Mouse (Mus musculus): ENCODE data around the gene Parp16. TPM values are rescaled to one million over a fixed set of nuclear protein-coding genes. Genes with fewer than 3 reads are reported as not detected.
"Not testable (repeated sequence)": the region's sequence is repeated elsewhere in the genome, so short reads cannot be mapped to it uniquely, and the experiment has no call there.

Gene Parp16
- total RNA-seq, 2 experiments from 2014 or later = 4.5 to 5.6 TPM

DNA sequence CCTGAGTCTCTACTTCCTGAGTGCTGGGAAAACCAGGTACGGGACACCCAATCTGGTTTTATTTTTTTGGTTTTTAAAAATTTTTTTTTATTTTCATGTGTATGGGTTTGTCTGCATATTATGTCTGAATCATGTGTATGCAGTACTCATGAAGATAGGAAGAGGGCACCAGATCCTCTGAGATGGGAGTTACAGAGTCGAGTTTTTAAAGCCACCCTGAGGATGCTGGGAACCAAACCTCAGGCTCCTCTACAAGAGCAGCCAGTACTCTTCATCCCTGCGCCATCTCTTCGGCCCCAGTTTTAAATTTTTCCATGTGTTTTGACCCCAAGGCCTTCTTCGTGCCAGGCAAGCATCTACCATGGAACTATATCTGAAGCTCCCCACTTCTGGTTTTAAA lies 44.6 kb downstream of the Parp16 start:
- DNase-seq (ENCODE audit: low spot score in 2 of 2) = no peak

GRCm38 (mm10) chr9:65240587-65240986 lies 45.4 kb downstream of the Parp16 start:
- DNase-seq (ENCODE audit: low spot score in 2 of 2) = no peak

- no peak for DNase-seq (ENCODE audit: low spot score in 2 of 2)
Observed at GRCm38 (mm10) chr9:65241973-65242372, 46.8 kb downstream of the Parp16 start.

DNA sequence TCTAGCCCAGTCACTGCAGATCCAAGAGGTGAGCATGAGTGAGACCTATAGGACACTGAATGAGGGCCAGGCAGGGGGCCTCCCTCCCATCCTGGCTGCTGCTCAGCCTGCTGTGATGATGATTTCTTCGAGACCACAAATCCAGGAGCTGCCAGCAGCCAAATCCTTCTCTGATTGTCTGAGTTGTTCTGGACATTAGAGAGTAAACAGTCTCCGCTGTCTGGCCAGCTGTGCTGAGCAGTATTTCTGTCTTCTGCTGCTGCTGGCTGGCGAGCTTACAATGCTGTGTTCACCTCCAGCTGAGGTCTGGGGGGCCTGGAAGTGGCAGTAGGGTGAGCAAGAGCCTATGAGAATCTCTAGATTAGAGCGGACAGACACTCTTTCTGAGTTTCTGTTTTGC lies 48.1 kb downstream of the Parp16 start:
- DNase-seq (ENCODE audit: low spot score in 2 of 2) = no peak

- DNase-seq (ENCODE audit: low spot score in 2 of 2) = no peak
Observed at GRCm38 (mm10) chr9:65244036-65244806, 49.1 kb downstream of the Parp16 start.

GRCm38 (mm10) chr9:65247502-65248376 lies 52.6 kb downstream of the Parp16 start:
- no peak for DNase-seq (ENCODE audit: low spot score in 2 of 2)

DNA sequence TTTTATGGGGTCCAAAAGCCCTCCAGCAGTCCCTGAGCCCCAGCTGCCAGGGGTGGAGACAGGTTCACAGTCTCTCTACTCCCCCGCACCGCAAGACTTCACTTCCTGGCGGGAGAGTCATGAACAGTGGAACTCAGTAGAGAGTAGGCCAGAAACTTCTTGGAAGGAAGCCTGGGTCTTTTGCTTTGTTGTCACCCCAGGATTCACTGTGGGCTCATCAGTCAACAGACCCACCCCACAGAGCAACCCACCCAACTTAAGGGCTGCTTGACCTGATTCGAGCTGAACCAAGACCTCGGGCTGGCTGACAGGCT lies 53.2 kb downstream of the Parp16 start:
- no peak for DNase-seq (ENCODE audit: low spot score in 2 of 2)

- no peak for DNase-seq (ENCODE audit: low spot score in 2 of 2)
Observed at GRCm38 (mm10) chr9:65252026-65252425, 56.9 kb downstream of the Parp16 start.

GRCm38 (mm10) chr9:65255906-65256600 lies 60.9 kb downstream of the Parp16 start:
- no peak for DNase-seq (ENCODE audit: low spot score in 2 of 2)

- no peak for DNase-seq (ENCODE audit: low spot score in 2 of 2)
Observed at GRCm38 (mm10) chr9:65257218-65257910, 62.2 kb downstream of the Parp16 start.

DNA sequence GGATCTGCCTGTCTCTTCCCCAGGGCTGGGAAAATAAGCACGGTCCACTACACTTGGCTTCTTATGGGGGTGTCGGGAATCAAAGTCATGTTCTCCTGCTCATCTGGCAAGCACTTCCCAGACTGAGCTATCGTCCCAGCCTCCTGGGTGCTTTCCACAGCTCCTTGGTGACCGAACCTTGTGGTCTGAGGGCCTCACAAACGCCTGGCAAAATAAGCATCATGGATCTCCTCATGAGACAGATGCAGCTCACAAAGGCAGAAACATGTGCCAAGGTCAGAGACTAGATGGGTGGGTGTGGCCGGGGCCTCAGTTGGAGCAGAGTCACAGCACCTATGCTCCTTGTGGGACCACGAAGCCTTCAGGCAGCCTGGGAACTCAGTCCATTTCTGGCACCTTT lies 64.2 kb downstream of the Parp16 start:
- no peak for DNase-seq (ENCODE audit: low spot score in 2 of 2)

GRCm38 (mm10) chr9:65261591-65262230 lies 66.6 kb downstream of the Parp16 start:
- DNase-seq (ENCODE audit: low spot score in 2 of 2) = no peak

DNA sequence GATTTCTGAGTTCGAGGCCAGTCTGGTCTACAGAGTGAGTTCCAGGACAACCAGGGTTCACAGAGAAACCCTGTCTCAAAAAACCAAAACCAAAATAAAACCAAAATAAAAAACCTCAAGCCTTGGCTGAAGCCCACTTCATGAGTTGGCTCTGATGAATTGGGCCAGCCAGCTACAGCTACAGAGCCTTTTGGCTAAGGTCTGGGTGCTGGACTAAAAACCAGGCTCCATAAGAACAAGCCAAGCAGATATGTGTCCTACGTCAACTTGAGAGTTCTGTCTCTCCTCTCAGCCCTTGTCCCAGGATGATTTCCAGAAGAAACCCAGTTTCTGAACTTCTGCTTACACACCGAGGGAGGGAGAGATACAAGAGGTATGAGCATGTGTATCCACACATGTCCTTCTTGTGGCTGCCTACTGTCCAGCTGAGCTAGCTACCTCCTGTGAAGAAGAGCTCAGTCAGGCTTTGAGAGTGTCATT lies 67.5 kb downstream of the Parp16 start:
- no peak for DNase-seq (ENCODE audit: low spot score in 2 of 2)

- DNase-seq (ENCODE audit: low spot score in 2 of 2) = no peak
Observed at GRCm38 (mm10) chr9:65264959-65265358, 69.8 kb downstream of the Parp16 start, which contains the start of gene Cilp. Gene Cilp, plus strand, starts transcription at chr9:65265180.

DNA sequence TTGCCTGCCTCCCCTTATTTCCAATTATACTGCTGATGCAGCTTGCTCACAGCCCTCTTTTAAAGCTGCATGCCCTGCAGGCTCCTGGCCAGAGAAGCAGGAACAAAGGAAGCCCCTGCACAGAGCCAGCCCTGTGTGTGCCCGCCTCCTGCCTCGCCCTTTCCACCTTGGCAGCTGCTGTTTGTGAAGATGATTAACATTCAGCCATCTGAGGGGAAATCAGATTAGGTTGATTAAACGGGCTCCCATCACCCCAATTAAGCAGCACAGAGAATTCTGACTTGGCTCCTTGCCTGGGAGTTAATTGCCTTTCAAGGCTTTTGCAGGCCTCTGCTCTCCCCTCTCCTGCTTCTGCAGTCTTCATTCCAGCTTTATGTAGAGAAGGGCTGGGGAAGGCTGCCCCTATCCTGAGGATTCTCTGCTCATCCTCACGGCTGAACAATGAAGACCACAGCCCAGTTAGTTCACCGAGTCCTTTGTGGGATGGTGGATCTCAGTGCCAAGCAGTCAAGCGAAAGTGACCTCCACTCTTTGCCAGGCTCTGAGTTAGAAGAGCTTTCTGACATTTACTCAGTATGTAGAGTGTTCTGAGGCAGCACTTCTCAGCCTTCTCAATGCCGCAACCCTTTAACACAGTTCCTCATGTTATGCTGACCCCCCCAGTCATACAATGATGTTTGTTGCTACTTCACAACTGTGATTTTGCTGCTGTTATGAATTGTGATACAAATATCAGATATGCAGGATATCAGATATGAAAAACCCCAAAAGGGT lies 72.8 kb downstream of the Parp16 start:
- peak; percentile 64 to 74 for DNase-seq (ENCODE audit: low spot score in 2 of 2)

GRCm38 (mm10) chr9:65273048-65273809 lies 78.1 kb downstream of the Parp16 start:
- DNase-seq (ENCODE audit: low spot score in 2 of 2) = no peak

- no peak for DNase-seq (ENCODE audit: low spot score in 2 of 2)
Observed at GRCm38 (mm10) chr9:65273873-65274272, 78.7 kb downstream of the Parp16 start.

- not testable (repeated sequence) for DNase-seq (ENCODE audit: low spot score in 2 of 2)
Observed at GRCm38 (mm10) chr9:65274851-65275250, 79.7 kb downstream of the Parp16 start.

Data from layer of hippocampus, postnatal 10 days (tissue).